Mouse (Mus musculus) limb, embryonic 14.5 days (tissue): Measurements from ENCODE around the gene Gm10226. TPM values are rescaled to one million over a fixed set of nuclear protein-coding genes. Genes with fewer than 3 reads are reported as not detected.
"Not testable (repeated sequence)": the region's sequence is repeated elsewhere in the genome, so short reads cannot be mapped to it uniquely, and the experiment has no call there.

Source experiments
- ATAC-seq: fragments of 200-750 bp; cut with Nextera tagmentation; 2 replicates; pipeline ENCODE4 v1.8.0; 2017; ENCODE audit warnings: low read depth, moderate number of reproducible peaks, moderate TSS enrichment; ENCODE audit not compliant: low FRiP score
- DNase-seq: peaks from one replicate; pipeline ENCODE4 v3.0.0-alpha.2; 2015; ENCODE audit warnings: low spot score
- H3K27ac ChIP-seq: fragments of 300-500 bp; sonication (generic); replicated peaks from 2 replicates; pipeline ENCODE4 v1.5.1; 2014; ENCODE audit warnings: low read depth, mild to moderate bottlenecking, low read length, moderate library complexity, mixed read lengths
- H3K27me3 ChIP-seq: fragments of 300-500 bp; sonication (generic); 2 replicates; pipeline ENCODE4 v1.6.1; 2014; ENCODE audit warnings: low read length, mixed read lengths; ENCODE audit not compliant: control insufficient read depth, insufficient read depth
- H3K36me3 ChIP-seq: fragments of 300-500 bp; sonication (generic); 2 replicates; pipeline ENCODE4 v1.6.1; 2014; ENCODE audit warnings: mild to moderate bottlenecking, low read length, moderate library complexity, mixed read lengths; ENCODE audit not compliant: control insufficient read depth, insufficient read depth
- H3K4me1 ChIP-seq: fragments of 300-500 bp; sonication (generic); 2 replicates; pipeline ENCODE4 v1.6.1; 2014; ENCODE audit warnings: antibody characterized with exemption, low read length, mixed read lengths; ENCODE audit not compliant: control insufficient read depth, insufficient read depth
- H3K4me2 ChIP-seq: fragments of 300-500 bp; sonication (generic); replicated peaks from 2 replicates; pipeline ENCODE4 v1.6.1; 2014; ENCODE audit warnings: low read depth, mild to moderate bottlenecking, low read length, moderate library complexity; ENCODE audit not compliant: severe bottlenecking
- H3K4me3 ChIP-seq: fragments of 300-500 bp; sonication (generic); replicated peaks from 2 replicates; pipeline ENCODE4 v1.5.1; 2014; ENCODE audit warnings: low read length
- H3K9ac ChIP-seq: fragments of 300-500 bp; sonication (generic); 2 replicates; pipeline ENCODE4 v1.6.1; 2014; ENCODE audit warnings: mild to moderate bottlenecking, low read depth, low read length, moderate library complexity; ENCODE audit not compliant: severe bottlenecking
- H3K9me3 ChIP-seq: fragments of 300-500 bp; sonication (generic); 2 replicates; pipeline ENCODE4 v1.6.1; 2016; ENCODE audit warnings: low read length; ENCODE audit not compliant: control insufficient read depth
- POLR2A ChIP-seq: fragments of 200-500 bp; IDR thresholded peaks from 2 replicates; pipeline ENCODE4 v1.8.0; 2012; ENCODE audit warnings: inconsistent platforms, mild to moderate bottlenecking, moderate library complexity, borderline replicate concordance; ENCODE audit not compliant: insufficient read depth, insufficient read length; ENCODE audit errors: extremely low read depth
- WGBS: fragments of 180-500 bp; shearing (Covaris S2); extraction: QIAGEN DNeasy Blood & Tissue Kit; methylation state at CpG from one replicate; pipeline ENCODE4 v1.1.7; 2014; 5-methylcytosine and 5-hydroxymethylcytosine counted together
- polyA plus RNA-seq, 2 experiments: library from polyadenylated mRNA; depleted of rRNA in 1 of 2; stranded (reverse) in 1 of 2; unstranded in 1 of 2; fragments of >200 nt; fragmentation: Nextera tagmentation in 1 of 2; extraction: Ambion mirVana in 1 of 2; gene quantifications; 2 replicates each; pipeline versions ENCODE4 v1.2.1 to v1.2.3; 2012 to 2014

The Gm10226 gene
- polyA plus RNA-seq, 2 experiments, result 6.4 to 8.0 TPM

- ATAC-seq (no peak), DNase-seq (no peak)
- H3K4me1 ChIP-seq, result no peaks in the 10 kb centered on the region
- no peak overlapping the region for H3K4me3 ChIP-seq
- WGBS, result 70% methylated on average over 1 of the region's 1 CpGs
- H3K27me3 ChIP-seq, result no peaks in the 10 kb centered on the region
- no peak overlapping the region for H3K27ac ChIP-seq
- TF ChIP-seq POLR2A, result no peak
- H3K9ac ChIP-seq, result no peak overlapping the region
- H3K4me2 ChIP-seq, result no peak overlapping the region
- H3K36me3 ChIP-seq, result no peaks in the 10 kb centered on the region
- H3K9me3 ChIP-seq, result no peaks in the 10 kb centered on the region
Observed at GRCm38 (mm10) chr17:21703414-21703813, 11.8 kb downstream of the Gm10226 start.

GRCm38 (mm10) chr17:21707343-21707996 lies 15.8 kb downstream of the Gm10226 start, which contains the start of gene Zfp760:
TSS of gene Zfp760 (plus strand) at chr17:21707741.
- peak within 1 kb of the TSS; percentile 51 for H3K4me2 ChIP-seq
- no peaks in the 10 kb centered on the region for H3K9me3 ChIP-seq
- peaks cover 2% of the 10 kb centered on the region; the same call in 1 of the 2 replicates for H3K4me1 ChIP-seq
- peaks cover 16% of the 10 kb centered on the region for H3K36me3 ChIP-seq
- peak within 1 kb of the TSS; percentile 93 for H3K27ac ChIP-seq
- peak; percentile 57; the same call in 1 of the 2 replicates for TF ChIP-seq POLR2A
- 8% methylated on average over 26 of the region's 26 CpGs for WGBS
- H3K27me3 ChIP-seq, result no peaks in the 10 kb centered on the region
- ATAC-seq, result peak; percentile 98
- H3K9ac ChIP-seq, result peak within 1 kb of the TSS; percentile 75
- peak within 1 kb of the TSS; percentile 51 for H3K4me3 ChIP-seq
- peak; percentile 95 for DNase-seq

- H3K9ac ChIP-seq, result peak overlapping the region; percentile 75
- no peak for TF ChIP-seq POLR2A
- H3K4me2 ChIP-seq, result peak overlapping the region; percentile 51
- no peak overlapping the region for H3K27ac ChIP-seq
- WGBS, result 55% methylated on average over 2 of the region's 2 CpGs
- no peaks in the 10 kb centered on the region for H3K9me3 ChIP-seq
- H3K36me3 ChIP-seq, result peaks cover 18% of the 10 kb centered on the region
- peaks cover 2% of the 10 kb centered on the region; the same call in 1 of the 2 replicates for H3K4me1 ChIP-seq
- ATAC-seq (no peak), DNase-seq (no peak)
- H3K4me3 ChIP-seq, result peak overlapping the region; percentile 51
- no peaks in the 10 kb centered on the region for H3K27me3 ChIP-seq
Observed at GRCm38 (mm10) chr17:21708401-21708800, 16.7 kb downstream of the Gm10226 start.

GRCm38 (mm10) chr17:21730495-21730894 lies 38.8 kb downstream of the Gm10226 start, which contains the start of gene Zfp229:
TSS of gene Zfp229 (plus strand) at chr17:21730795.
- not testable (repeated sequence) for H3K36me3 ChIP-seq, ATAC-seq, H3K9me3 ChIP-seq, H3K27ac ChIP-seq, H3K4me1 ChIP-seq, DNase-seq, H3K4me3 ChIP-seq, H3K9ac ChIP-seq, H3K27me3 ChIP-seq, H3K4me2 ChIP-seq
- WGBS, result 95% methylated on average over 6 of the region's 22 CpGs

- WGBS, result 76% methylated on average over 4 of the region's 4 CpGs
- no peaks in the 10 kb centered on the region for H3K27me3 ChIP-seq
- peak overlapping the region; percentile 85; the same call in 1 of the 2 replicates for H3K9ac ChIP-seq
- H3K4me1 ChIP-seq, result peaks cover 4% of the 10 kb centered on the region
- DNase-seq (no peak), ATAC-seq (no peak)
- peak overlapping the region; percentile 79; the same call in 1 of the 2 replicates for H3K27ac ChIP-seq
- peak overlapping the region; percentile 65 for H3K4me3 ChIP-seq
- TF ChIP-seq POLR2A, result no peak
- H3K4me2 ChIP-seq, result peak overlapping the region; percentile 46
- H3K9me3 ChIP-seq, result no peaks in the 10 kb centered on the region
- peaks cover 11% of the 10 kb centered on the region for H3K36me3 ChIP-seq
Observed at GRCm38 (mm10) chr17:21733049-21733448, 41.4 kb downstream of the Gm10226 start.
